ENCODE assay signal across 16 mouse cellular contexts in genomic region chr10:88309851-88310250, GRCm38 (mm10).
"Had no signal": no experiment of that assay in that cellular context is flagged by ENCODE, and none has a peak within 500 bp of the region (broad histone marks: within the 10 kb centered on the region; RNA-seq: fewer than 3 reads in every experiment).

No protein-coding gene starts in this region.

- H3K9ac ChIP-seq: lung, embryonic 15.5 days; midbrain, embryonic 13.5 days; midbrain, embryonic 15.5 days; neural tube, embryonic 12.5 days had no signal

- H3K4me1 ChIP-seq: lung, embryonic 15.5 days; megakaryocyte, embryonic 14.5 days; midbrain, embryonic 13.5 days; midbrain, embryonic 15.5 days; neural tube, embryonic 12.5 days had no signal

- H3K4me2 ChIP-seq: lung, embryonic 15.5 days; midbrain, embryonic 11.5 days; midbrain, embryonic 13.5 days; midbrain, embryonic 15.5 days; neural tube, embryonic 12.5 days had no signal

- H3K36me3 ChIP-seq: lung, embryonic 15.5 days; midbrain, embryonic 13.5 days; midbrain, embryonic 15.5 days; neural tube, embryonic 12.5 days had no signal

- H3K9me3 ChIP-seq: lung, embryonic 15.5 days; midbrain, embryonic 13.5 days; midbrain, embryonic 15.5 days; neural tube, embryonic 12.5 days had no signal

- H3K4me3 ChIP-seq: lung, embryonic 15.5 days; megakaryocyte, embryonic 14.5 days; midbrain, embryonic 13.5 days; midbrain, embryonic 15.5 days; neural tube, embryonic 12.5 days had no signal

- H3K27me3 ChIP-seq: lung, embryonic 15.5 days; midbrain, embryonic 13.5 days; midbrain, embryonic 15.5 days; neural tube, embryonic 12.5 days had no signal

- ATAC-seq: lung, postnatal 0 days; midbrain, embryonic 13.5 days; midbrain, embryonic 15.5 days had no signal

- DNase-seq: lung, adult 2 months; lung, postnatal 14 days; lung, postnatal 36 days; right cerebral cortex, postnatal 14 days; spleen, adult 18-20 months; thymus, adult 18-20 months; thymus, postnatal 14 days; thymus, postnatal 36 days had no signal

- H3K27ac ChIP-seq: lung, embryonic 15.5 days; macrophage; midbrain, embryonic 13.5 days; midbrain, embryonic 15.5 days; neural tube, embryonic 12.5 days had no signal
